Mouse (Mus musculus) layer of hippocampus, postnatal 25 days (tissue): ENCODE data around the gene Slc25a19. TPM values are rescaled to one million over a fixed set of nuclear protein-coding genes. Genes with fewer than 3 reads are reported as not detected.

Source experiments
- DNase-seq, 2 experiments: peaks; one replicate each; pipeline ENCODE4 v3.0.0; 2022; ENCODE audit warnings: mixed read lengths in 2 of 2, low spot score in 1 of 2; ENCODE audit errors: extremely low spot score in 1 of 2
- total RNA-seq, 2 experiments: library from RNA; stranded (reverse); gene quantifications; 2 replicates each; pipeline ENCODE4 v1.2.3; 2021

The Slc25a19 gene
- total RNA-seq, 2 experiments from 2014 or later: 56.2 to 61.6 TPM

- no peak for DNase-seq
These were observed 26.9 kb downstream of the Slc25a19 start for GRCm38 (mm10) chr11:115601174-115601573.

GRCm38 (mm10) chr11:115600743-115601142, 27.4 kb downstream of the Slc25a19 start:
- no peak for DNase-seq

- no peak for DNase-seq
These were observed 28.4 kb downstream of the Slc25a19 start for GRCm38 (mm10) chr11:115599722-115600121.

- DNase-seq: no peak
These were observed 29.8 kb downstream of the Slc25a19 start for GRCm38 (mm10) chr11:115598309-115598708.

GRCm38 (mm10) chr11:115595209-115595608, 32.9 kb downstream of the Slc25a19 start:
- DNase-seq: no peak

- no peak for DNase-seq
These were observed 37.5 kb downstream of the Slc25a19 start for GRCm38 (mm10) chr11:115590526-115591075.

- no peak for DNase-seq
These were observed 40.1 kb downstream of the Slc25a19 start for GRCm38 (mm10) chr11:115587984-115588383.

- no peak for DNase-seq
These were observed 41.7 kb downstream of the Slc25a19 start for GRCm38 (mm10) chr11:115586403-115586802.

GRCm38 (mm10) chr11:115585573-115586100, 42.5 kb downstream of the Slc25a19 start:
- no peak for DNase-seq

GRCm38 (mm10) chr11:115584376-115585073, 43.6 kb downstream of the Slc25a19 start:
- DNase-seq: no peak

GRCm38 (mm10) chr11:115582913-115583606, 45.0 kb downstream of the Slc25a19 start:
- DNase-seq: no peak

GRCm38 (mm10) chr11:115579080-115579479, 49.0 kb downstream of the Slc25a19 start:
- DNase-seq: no peak

- no peak for DNase-seq
These were observed 63.1 kb downstream of the Slc25a19 start for GRCm38 (mm10) chr11:115564961-115565360.

Other genes with a start within 250 kb of the Slc25a19 start
- gene Cdr2l, start 246.4 kb downstream of the Slc25a19 start, total RNA-seq: 10 to 100 TPM; 21.7 to 22.8 TPM
- gene Mrpl58, start 224.5 kb downstream of the Slc25a19 start, total RNA-seq: 100 to 1,000 TPM; 102 to 103 TPM
- 100 to 1,000 TPM; 459 to 515 TPM for gene Atp5h, start 208.3 kb downstream of the Slc25a19 start, total RNA-seq
- gene Kctd2, start 208.2 kb downstream of the Slc25a19 start, total RNA-seq: 10 to 100 TPM; 65.4 to 74.6 TPM
- not detected for gene Trim80, start 187.8 kb downstream of the Slc25a19 start, total RNA-seq
- not detected for gene Slc16a5, start 165.8 kb downstream of the Slc25a19 start, total RNA-seq
- 10 to 100 TPM in 1 of 2 experiments, 1 to 10 TPM in 1; 9.3 to 10.3 TPM for gene Armc7, start 152.6 kb downstream of the Slc25a19 start, total RNA-seq
- gene Nt5c, start 136.4 kb downstream of the Slc25a19 start, total RNA-seq: 10 to 100 TPM; 68.8 to 70.4 TPM
- gene Jpt1, start 113.9 kb downstream of the Slc25a19 start, total RNA-seq: 100 to 1,000 TPM; 134 to 165 TPM
- gene Sumo2, start 92.0 kb downstream of the Slc25a19 start, total RNA-seq: 100 to 1,000 TPM; 329 to 353 TPM
- 10 to 100 TPM; 44.5 to 44.9 TPM for gene Nup85, start 63.9 kb downstream of the Slc25a19 start, total RNA-seq
- 10 to 100 TPM; 49.6 to 59.0 TPM for gene Mrps7, start 24.4 kb downstream of the Slc25a19 start, total RNA-seq
- gene Gga3, start 24.2 kb downstream of the Slc25a19 start, total RNA-seq: 10 to 100 TPM; 60.0 to 75.4 TPM
- 10 to 100 TPM; 21.7 to 23.7 TPM for gene Mif4gd, start 15.3 kb downstream of the Slc25a19 start, total RNA-seq
- 100 to 1,000 TPM; 188 to 210 TPM for gene Grb2, start 80.3 kb upstream of the Slc25a19 start, total RNA-seq
- 10 to 100 TPM; 44.5 to 51.1 TPM for gene Tmem94, start 137.1 kb upstream of the Slc25a19 start, total RNA-seq
- 10 to 100 TPM; 19.9 to 21.8 TPM for gene Caskin2, start 185.3 kb upstream of the Slc25a19 start, total RNA-seq
- gene Tsen54, start 186.4 kb upstream of the Slc25a19 start, total RNA-seq: 10 to 100 TPM in 1 of 2 experiments, 1 to 10 TPM in 1; 9.4 to 10.9 TPM
- 1 to 10 TPM; 1.0 to 2.3 TPM for gene Llgl2, start 195.8 kb upstream of the Slc25a19 start, total RNA-seq
- under 1 TPM; 0.27 to 0.28 TPM for gene Myo15b, start 230.1 kb upstream of the Slc25a19 start, total RNA-seq